In the genomic region with DNA sequence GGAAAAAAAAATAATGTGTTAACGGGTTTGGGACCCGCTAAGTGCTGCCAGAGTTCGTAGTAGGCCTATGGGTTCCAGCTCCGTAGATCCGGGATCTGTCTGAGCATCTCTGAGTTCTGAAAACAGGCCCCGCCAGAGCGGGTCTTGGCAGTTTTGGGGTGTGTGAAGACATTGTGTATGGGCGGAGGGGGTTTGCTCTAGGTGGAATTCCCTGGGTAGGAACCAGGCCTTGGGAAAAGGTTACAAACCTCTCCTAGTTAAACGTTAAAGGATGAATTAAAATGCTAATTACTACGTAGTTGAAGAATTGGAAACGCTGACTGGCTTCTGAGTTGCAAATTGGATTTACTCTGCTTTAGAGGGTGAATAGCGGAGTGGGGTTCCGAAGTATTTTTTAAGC, we compare ENCODE assay signal across 11 mouse cellular contexts. TPM values are rescaled to one million over a fixed set of nuclear protein-coding genes. Genes with fewer than 3 reads are reported as not detected.
DNase-seq lines count a peak whose midpoint lies in the region; ATAC-seq and TF ChIP-seq lines count a peak whose summit lies in the region.
"Had no signal": no experiment of that assay in that cellular context is flagged by ENCODE, and none has a peak within 500 bp of the region (broad histone marks: within the 10 kb centered on the region; RNA-seq: fewer than 3 reads in every experiment).

No protein-coding gene starts in this region.

- 7% methylated on average over 13 of the region's 13 CpGs for WGBS in heart, embryonic 16.5 days
- WGBS in midbrain, embryonic 12.5 days: 0% methylated on average over 13 of the region's 13 CpGs

- H3K36me3 ChIP-seq in ES-Bruce4 (ENCODE audit: control insufficient read depth, insufficient read depth, low read length, poor library complexity, severe bottlenecking): no peaks in the 10 kb centered on the region
- H3K36me3 ChIP-seq in heart, embryonic 16.5 days (ENCODE audit: control insufficient read depth, insufficient read depth): no peaks in the 10 kb centered on the region; the same call in 1 of the 2 replicates
- 0 out of 2 replicates have a peak, but pooled peaks cover 13% of the 10 kb centered on the region for H3K36me3 ChIP-seq in midbrain, embryonic 12.5 days

- no peak for TF ChIP-seq CTCF in ES-Bruce4 (IDR thresholded peaks at IDR 0.05; ENCODE audit: low read depth, low read length)

- ATAC-seq in heart, embryonic 16.5 days (replicated peaks; ENCODE audit: extremely low read depth, insufficient read depth, low FRiP score): no peak
- no peak for ATAC-seq in midbrain, embryonic 12.5 days (ENCODE audit: low FRiP score, low read depth)

- peak overlapping the region; percentile 93 for H3K4me2 ChIP-seq in heart, embryonic 16.5 days (ENCODE audit: low read depth, low read length)
- peak overlapping the region; percentile 66 for H3K4me2 ChIP-seq in midbrain, embryonic 12.5 days (replicated peaks)

- peak overlapping the region; percentile 59 for H3K9ac ChIP-seq in ES-Bruce4 (ENCODE audit: low read depth, poor library complexity, severe bottlenecking)
- H3K9ac ChIP-seq in heart, embryonic 16.5 days (ENCODE audit: low read length): peak overlapping the region; percentile 81; the same call in 1 of the 2 replicates
- H3K9ac ChIP-seq in midbrain, embryonic 12.5 days (replicated peaks): peak overlapping the region; percentile 98

- no peak for TF ChIP-seq POLR2A in ES-Bruce4 (IDR thresholded peaks at IDR 0.05; ENCODE audit: insufficient read depth, low read length)

- H3K4me1 ChIP-seq in ES-Bruce4 (ENCODE audit: control insufficient read depth, insufficient read depth, low read length): peaks cover 2% of the 10 kb centered on the region
- H3K4me1 ChIP-seq in heart, embryonic 16.5 days (ENCODE audit: control insufficient read depth, insufficient read depth, low read length): peaks cover 3% of the 10 kb centered on the region; the same call in 1 of the 2 replicates
- peaks cover 48% of the 10 kb centered on the region for H3K4me1 ChIP-seq in midbrain, embryonic 12.5 days

- H3K4me3 ChIP-seq in ES-Bruce4 (ENCODE audit: low read depth, low read length): 0 out of 2 replicates have a peak overlapping the region, but pooled peaks have one; percentile 27
- H3K4me3 ChIP-seq in heart, embryonic 16.5 days (ENCODE audit: low read length): peak overlapping the region; percentile 72
- peak overlapping the region; percentile 86 for H3K4me3 ChIP-seq in midbrain, embryonic 12.5 days

- no peak for TF ChIP-seq EP300 in ES-Bruce4 (IDR thresholded peaks at IDR 0.05; ENCODE audit: insufficient read depth, low read depth, low read length)

- H3K9me3 ChIP-seq in ES-Bruce4 (replicated peaks; ENCODE audit: control insufficient read depth, insufficient read depth, low read length, poor library complexity, severe bottlenecking): no peaks in the 10 kb centered on the region
- no peaks in the 10 kb centered on the region for H3K9me3 ChIP-seq in heart, embryonic 16.5 days (replicated peaks; ENCODE audit: control insufficient read depth, low read length)
- no peaks in the 10 kb centered on the region for H3K9me3 ChIP-seq in midbrain, embryonic 12.5 days

- H3K27ac ChIP-seq in ES-Bruce4 (ENCODE audit: insufficient read depth, low read length): no peak overlapping the region
- H3K27ac ChIP-seq in heart, embryonic 16.5 days (ENCODE audit: low read length): no peak overlapping the region
- H3K27ac ChIP-seq in midbrain, embryonic 12.5 days (replicated peaks): peak overlapping the region; percentile 95

- peaks cover 15% of the 10 kb centered on the region for H3K27me3 ChIP-seq in ES-Bruce4 (ENCODE audit: control insufficient read depth, insufficient read depth, low read length, poor library complexity, severe bottlenecking)
- peaks cover 87% of the 10 kb centered on the region for H3K27me3 ChIP-seq in heart, embryonic 16.5 days (ENCODE audit: control insufficient read depth, insufficient read depth, low read length)
- H3K27me3 ChIP-seq in midbrain, embryonic 12.5 days: peaks cover 69% of the 10 kb centered on the region

- DNase-seq in cerebellum, postnatal 10 days: peak; percentile 24 to 29
- no peak for DNase-seq in cerebellum, adult 18-20 months
- no peak for DNase-seq in left cerebral cortex, adult 8-10 months (ENCODE audit: low spot score in 2 of 2)
- DNase-seq in cerebellum, postnatal 4 days (ENCODE audit: low spot score in 2 of 2): no peak
- DNase-seq in cerebellum, adult 11 months: no peak
- DNase-seq: adrenal gland, postnatal 25 days; thymus, adult 18-20 months had no signal

RNA-seq across cellular contexts. Expression of a gene that starts 1.2 kb away (rescaled TPM):
- polyA plus RNA-seq in ES-Bruce4 (2011; ENCODE audit: insufficient read depth, insufficient read length, low read depth, missing spikeins): 7.3 and 7.4 TPM in 2 replicates
- polyA plus RNA-seq in heart, embryonic 16.5 days (2015; fragmentation: Nextera tagmentation; extraction: Ambion mirVana): 5.9 and 8.6 TPM in 2 replicates
- 44.9 and 51.5 TPM in 2 replicates for polyA plus RNA-seq in midbrain, embryonic 12.5 days (2016; fragmentation: Nextera tagmentation; extraction: Ambion mirVana)
- 1 to 10 TPM in 1 of 4 experiments, under 1 TPM in 1, not detected in 2; 0.50 to 1.3 TPM for total RNA-seq in left cerebral cortex, adult 8-10 months (2022)
- total RNA-seq: neutrophil, adult 5-6 weeks had no signal

Comparison
In these comparisons a context has a peak if more than half of its experiments do, and no peak if none do; other contexts are left out.
1. DNase-seq: peak in cerebellum, postnatal 10 days (2 of 2); none in cerebellum, adult 18-20 months (0 of 2), left cerebral cortex, adult 8-10 months (0 of 2), cerebellum, postnatal 4 days (0 of 2) and cerebellum, adult 11 months (single experiment).
2. H3K4me3 ChIP-seq: peak in every context shown above with its lines; median percentile 86 in midbrain, embryonic 12.5 days; 72 in heart, embryonic 16.5 days; 27 in ES-Bruce4.
3. Peak in every context shown above with its lines, with median percentiles within 50 percentile points of each other: H3K9ac ChIP-seq.